Mouse (Mus musculus) embryonic facial prominence, embryonic 11.5 days (tissue): ENCODE results near the gene Gbp8. TPM values are rescaled to one million over a fixed set of nuclear protein-coding genes. Genes with fewer than 3 reads are reported as not detected.
"Not testable (repeated sequence)": the region's sequence is repeated elsewhere in the genome, so short reads cannot be mapped to it uniquely, and the experiment has no call there.

Experiments
- ATAC-seq: fragments of 200-750 bp; cut with Nextera tagmentation; replicated peaks from 2 replicates; pipeline ENCODE4 v1.8.0; 2017; ENCODE audit warnings: low read depth; ENCODE audit not compliant: insufficient number of reproducible peaks, low FRiP score, low TSS enrichment
- DNase-seq: peaks from one replicate; pipeline ENCODE4 v3.0.0-alpha.2; 2015; ENCODE audit warnings: low spot score
- H3K27ac ChIP-seq: fragments of 300-500 bp; sonication (generic); replicated peaks from 2 replicates; pipeline ENCODE4 v1.5.1; 2014; ENCODE audit warnings: mild to moderate bottlenecking, low read depth, low read length, control low read depth
- H3K27me3 ChIP-seq: fragments of 300-500 bp; sonication (generic); 2 replicates; pipeline ENCODE4 v1.6.1; 2014; ENCODE audit warnings: mild to moderate bottlenecking, low read length, moderate library complexity, mixed read lengths; ENCODE audit not compliant: control insufficient read depth, insufficient read depth
- H3K36me3 ChIP-seq: fragments of 300-500 bp; sonication (generic); replicated peaks from 2 replicates; pipeline ENCODE4 v1.6.1; 2014; ENCODE audit warnings: low read depth, mild to moderate bottlenecking, low read length, moderate library complexity, mixed read lengths; ENCODE audit not compliant: control insufficient read depth, insufficient read depth
- H3K4me1 ChIP-seq: fragments of 300-500 bp; sonication (generic); 2 replicates; pipeline ENCODE4 v1.6.1; 2014; ENCODE audit warnings: low read length, mixed read lengths; ENCODE audit not compliant: control insufficient read depth, insufficient read depth
- H3K4me2 ChIP-seq: fragments of 300-500 bp; sonication (generic); 2 replicates; pipeline ENCODE4 v1.6.1; 2014; ENCODE audit warnings: low read depth, mild to moderate bottlenecking, control low read depth, low read length, moderate library complexity
- H3K4me3 ChIP-seq: fragments of 300-500 bp; sonication (generic); 2 replicates; pipeline ENCODE4 v1.5.1; 2014; ENCODE audit warnings: low read depth, low read length, control low read depth
- H3K9ac ChIP-seq: fragments of 300-500 bp; sonication (generic); replicated peaks from 2 replicates; pipeline ENCODE4 v1.6.1; 2014; ENCODE audit warnings: mild to moderate bottlenecking, control low read depth, low read length
- H3K9me3 ChIP-seq: fragments of 300-500 bp; sonication (generic); replicated peaks from 2 replicates; pipeline ENCODE4 v1.6.1; 2016; ENCODE audit warnings: mild to moderate bottlenecking, low read length, inconsistent platforms, mixed read lengths; ENCODE audit not compliant: control insufficient read depth
- WGBS: fragments of 180-500 bp; shearing (Covaris S2); extraction: QIAGEN DNeasy Blood & Tissue Kit; methylation state at CpG from one replicate; pipeline ENCODE4 v1.1.7; 2014; 5-methylcytosine and 5-hydroxymethylcytosine counted together
- polyA plus RNA-seq: library from polyadenylated mRNA; unstranded; fragments of >200 nt; fragmentation: Nextera tagmentation; extraction: Ambion mirVana; gene quantifications from 2 replicates; pipeline ENCODE4 v1.2.1, GENCODE M21; 2014

Gbp8 gene
- polyA plus RNA-seq, 1 experiment from 2014 or later = 0.87 TPM

- WGBS = 76% methylated on average over 2 of the region's 2 CpGs
- not testable (repeated sequence) for H3K9ac ChIP-seq, H3K27ac ChIP-seq, H3K4me3 ChIP-seq, ATAC-seq, H3K36me3 ChIP-seq, H3K27me3 ChIP-seq, DNase-seq, H3K4me1 ChIP-seq, H3K4me2 ChIP-seq, H3K9me3 ChIP-seq
Measured at GRCm38 (mm10) chr5:105105689-105106088, 33.7 kb downstream of the Gbp8 start.

DNA sequence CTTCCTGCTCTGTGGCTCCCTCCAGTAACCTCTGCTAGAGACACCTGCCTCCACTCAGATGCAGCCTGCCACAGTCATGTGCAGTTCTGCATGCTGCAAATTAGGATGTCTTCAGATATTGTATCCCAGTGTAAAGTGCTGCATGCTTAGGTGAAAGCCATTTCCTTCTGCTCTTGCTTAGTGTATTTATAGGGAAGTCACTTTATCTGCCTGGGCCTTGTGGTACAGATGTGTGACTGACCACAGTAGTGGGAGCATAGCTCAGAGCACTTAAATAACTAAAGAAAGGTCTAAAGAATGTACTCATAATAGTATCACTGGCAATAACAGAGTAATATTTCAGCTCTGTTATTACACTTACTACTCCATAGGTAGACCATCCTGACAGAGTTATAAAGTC, 57.4 kb downstream of the Gbp8 start:
- no peak for ATAC-seq
- Histone ChIP-seq H3K4me2 (no peak overlapping the region), H3K36me3 (no peaks in the 10 kb centered on the region), H3K9me3 (no peaks in the 10 kb centered on the region), H3K27me3 (no peaks in the 10 kb centered on the region), H3K9ac (no peak overlapping the region), H3K4me3 (no peak overlapping the region), H3K27ac (no peak overlapping the region), H3K4me1 (no peaks in the 10 kb centered on the region)
- no peak for DNase-seq

DNA sequence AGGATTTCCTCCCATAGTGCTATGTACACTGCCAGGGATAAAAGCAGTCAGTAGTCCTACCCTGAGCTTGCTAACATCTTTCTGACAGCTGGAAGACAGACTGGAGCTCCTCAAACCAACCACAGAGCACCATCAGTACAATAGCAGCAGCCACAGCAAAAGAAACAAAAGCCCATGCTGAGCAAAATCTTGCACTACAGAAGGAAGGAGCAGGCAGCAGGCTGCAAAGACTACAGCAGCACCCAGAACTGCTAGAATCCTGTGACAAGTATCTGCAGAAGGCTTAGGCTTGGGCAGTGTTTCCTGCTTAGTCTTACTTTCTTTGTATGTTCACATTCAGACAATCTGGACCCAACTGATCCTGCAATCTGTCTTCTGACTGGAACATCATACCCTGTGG, 71.0 kb downstream of the Gbp8 start:
- not testable (repeated sequence) for H3K27me3 ChIP-seq, H3K27ac ChIP-seq, H3K4me2 ChIP-seq, ATAC-seq, H3K9me3 ChIP-seq, DNase-seq, H3K4me3 ChIP-seq, H3K36me3 ChIP-seq, H3K9ac ChIP-seq, H3K4me1 ChIP-seq

DNA sequence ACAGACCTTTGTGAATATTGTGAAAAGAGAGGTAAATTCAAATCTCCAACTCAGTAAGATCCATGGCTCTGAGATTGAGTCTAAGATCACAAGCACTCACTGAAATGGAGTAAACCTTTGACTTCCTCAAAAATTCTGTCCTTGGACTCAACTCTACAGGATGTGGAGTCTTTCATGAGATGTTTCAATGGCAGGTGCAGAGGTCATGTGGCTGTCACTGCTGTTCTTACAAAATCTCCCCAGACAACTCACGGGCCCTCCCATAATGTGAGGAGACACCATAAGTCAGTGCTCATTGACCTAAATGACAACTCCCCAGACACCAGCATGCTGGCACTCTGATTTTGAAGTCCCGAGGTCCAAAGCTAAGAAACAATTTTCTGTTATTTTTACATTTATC, 74.9 kb downstream of the Gbp8 start:
- not testable (repeated sequence) for H3K36me3 ChIP-seq, H3K27ac ChIP-seq, ATAC-seq, H3K4me1 ChIP-seq, H3K9ac ChIP-seq, H3K4me2 ChIP-seq, H3K9me3 ChIP-seq, H3K4me3 ChIP-seq, H3K27me3 ChIP-seq, DNase-seq
- WGBS = 80% methylated on average over 2 of the region's 2 CpGs

DNA sequence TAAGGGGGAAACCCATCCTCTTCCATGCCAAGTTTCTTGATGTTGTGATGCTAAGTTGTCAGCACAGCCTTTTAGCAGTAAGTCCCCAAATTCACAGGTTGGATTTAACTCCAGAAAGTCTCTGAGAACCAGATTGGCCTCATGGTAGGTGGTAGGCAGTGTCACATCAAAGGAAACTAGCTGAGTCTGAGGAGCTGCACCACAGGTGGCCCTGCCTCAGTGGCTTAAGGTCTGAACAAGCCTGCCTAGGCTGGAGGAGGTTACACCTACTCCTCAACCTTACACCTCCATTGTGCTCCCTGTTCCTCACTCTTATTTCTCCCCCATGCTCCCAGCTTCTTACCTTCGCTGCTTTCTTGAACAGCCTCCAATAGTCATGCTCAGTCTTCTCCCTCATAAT, 76.0 kb downstream of the Gbp8 start:
- Histone ChIP-seq H3K4me2 (no peak overlapping the region), H3K27me3 (no peaks in the 10 kb centered on the region), H3K27ac (no peak overlapping the region), H3K36me3 (no peaks in the 10 kb centered on the region), H3K4me3 (no peak overlapping the region), H3K9me3 (no peaks in the 10 kb centered on the region), H3K4me1 (no peaks in the 10 kb centered on the region), H3K9ac (no peak overlapping the region)
- DNase-seq = no peak
- ATAC-seq = no peak
- 56% methylated on average over 1 of the region's 1 CpGs for WGBS

DNA sequence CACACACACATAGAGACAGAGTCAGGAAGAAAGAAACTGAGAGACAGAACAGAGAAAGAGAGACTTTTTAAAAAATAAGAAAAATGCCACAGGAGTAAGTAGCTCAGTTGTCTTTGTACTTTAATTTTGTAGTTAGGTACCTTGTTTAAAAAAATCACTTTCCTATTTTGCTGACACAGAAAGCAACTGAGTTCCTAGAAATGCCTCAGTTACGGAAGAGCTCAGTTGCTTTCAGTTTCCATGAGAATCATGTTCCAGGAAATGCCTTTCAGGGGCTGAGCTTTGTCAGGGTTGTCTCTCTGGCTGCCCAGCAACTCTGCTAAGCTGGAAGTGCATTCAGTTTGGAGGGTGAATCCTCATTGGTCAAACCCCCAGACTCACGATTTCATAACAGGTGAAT, 76.9 kb downstream of the Gbp8 start:
- 65% methylated on average over 2 of the region's 2 CpGs for WGBS
- H3K27me3 ChIP-seq, H3K27ac ChIP-seq, H3K9ac ChIP-seq, H3K4me2 ChIP-seq, DNase-seq, H3K4me3 ChIP-seq, ATAC-seq, H3K9me3 ChIP-seq, H3K4me1 ChIP-seq, H3K36me3 ChIP-seq: not testable (repeated sequence)

GRCm38 (mm10) chr5:105060224-105060623, 79.1 kb downstream of the Gbp8 start:
- Histone ChIP-seq H3K27me3 (no peaks in the 10 kb centered on the region), H3K9ac (no peak overlapping the region), H3K4me3 (no peak overlapping the region), H3K9me3 (no peaks in the 10 kb centered on the region), H3K27ac (no peak overlapping the region), H3K4me2 (no peak overlapping the region), H3K4me1 (no peaks in the 10 kb centered on the region), H3K36me3 (no peaks in the 10 kb centered on the region)
- ATAC-seq (no peak), DNase-seq (no peak)
- 88% methylated on average over 2 of the region's 2 CpGs for whole genome bisulfite sequencing

GRCm38 (mm10) chr5:105055279-105055678, 84.1 kb downstream of the Gbp8 start:
- no peak overlapping the region for H3K4me3 ChIP-seq
- no peak for DNase-seq
- no peak for ATAC-seq
- no peaks in the 10 kb centered on the region for H3K36me3 ChIP-seq
- H3K4me2 ChIP-seq = no peak overlapping the region
- H3K9me3 ChIP-seq = no peaks in the 10 kb centered on the region
- no peaks in the 10 kb centered on the region for H3K27me3 ChIP-seq
- H3K27ac ChIP-seq = no peak overlapping the region
- no peak overlapping the region for H3K9ac ChIP-seq
- 88% methylated on average over 2 of the region's 2 CpGs for WGBS
- H3K4me1 ChIP-seq = no peaks in the 10 kb centered on the region
